Mouse (Mus musculus) olfactory bulb, adult 2 months (tissue): ENCODE measurements at regions not wholly inside any gene's neighbourhood (a gene's known extent, or its start where the extent isn't known, plus 50 kb on each side); places are given as distances from the start of the nearest gene placed in this dataset.

Source experiments
- CTCF ChIP-seq: fragments of 200-500 bp; IDR thresholded peaks from 2 replicates; pipeline ENCODE4 v1.5.1; 2012; ENCODE audit warnings: low read depth, mild to moderate bottlenecking, low read length, moderate library complexity; ENCODE audit not compliant: insufficient read depth
- POLR2A ChIP-seq: fragments of 200-500 bp; IDR thresholded peaks from 2 replicates; pipeline ENCODE4 v1.6.1; 2012; ENCODE audit warnings: mild to moderate bottlenecking, low read depth, low read length, moderate library complexity; ENCODE audit not compliant: insufficient read depth

DNA sequence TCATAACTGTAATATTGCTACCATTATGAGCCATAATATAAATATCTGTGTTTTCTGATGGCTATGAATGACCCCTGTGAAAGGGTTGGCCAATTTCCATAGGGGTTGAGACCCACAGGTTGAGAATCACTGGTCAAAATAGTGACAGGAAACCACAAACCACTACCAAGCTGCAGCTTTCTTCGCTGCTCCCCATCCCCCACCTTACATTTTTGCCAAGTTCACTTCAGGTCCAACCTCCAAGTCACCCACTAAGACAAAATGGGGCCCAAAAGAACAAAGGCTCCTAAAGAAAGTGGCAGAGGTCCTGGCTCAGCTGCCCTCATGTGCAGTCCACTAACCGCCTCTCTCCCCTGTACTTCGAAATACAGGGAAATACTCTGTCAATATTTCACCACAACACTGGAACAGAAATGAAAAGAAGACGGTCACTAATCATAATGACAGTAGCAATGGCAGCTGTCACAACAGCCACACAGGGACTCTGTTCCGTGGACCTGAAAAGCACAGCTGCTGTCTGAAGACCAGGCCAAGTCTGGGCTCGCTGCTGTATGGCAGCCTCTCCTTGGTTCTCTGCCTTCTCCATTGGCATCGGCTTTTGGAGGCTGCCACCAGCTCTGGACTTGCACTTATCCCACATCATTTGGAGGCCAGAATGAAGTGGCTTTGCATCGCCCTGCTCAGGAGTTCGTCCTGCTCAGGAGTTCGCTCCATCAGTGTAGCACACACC is 257.3 kb upstream of the Kdm8 start:
- no peak for TF ChIP-seq POLR2A
- TF ChIP-seq CTCF = no peak
